Mouse (Mus musculus): ENCODE measurements around the gene Ajuba. TPM values are rescaled to one million over a fixed set of nuclear protein-coding genes. Genes with fewer than 3 reads are reported as not detected.

Gene Ajuba
- polyA plus RNA-seq, 1 experiment, result 12.5 TPM

DNA sequence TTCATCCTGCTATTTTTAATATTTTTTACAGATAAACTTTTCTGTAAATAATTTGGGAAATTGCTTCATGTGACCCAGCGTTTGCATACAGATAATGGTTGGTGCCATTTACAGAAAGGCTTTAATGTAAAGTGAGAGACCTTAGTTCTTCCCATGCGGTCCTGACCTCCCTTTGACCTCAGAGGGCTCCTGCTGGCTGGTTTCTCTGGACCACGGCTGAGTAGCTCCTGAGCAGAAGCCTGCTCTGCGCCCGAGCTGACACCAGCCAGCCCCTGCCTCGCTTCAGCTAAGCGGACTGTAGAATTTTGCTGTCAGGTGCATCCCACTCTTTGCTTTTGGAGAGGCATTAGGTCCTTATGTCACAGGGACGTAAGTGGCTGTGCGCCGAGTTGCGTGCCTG, 36.6 kb downstream of the Ajuba start:
- H3K4me3 ChIP-seq (ENCODE audit: control insufficient read depth, low read depth, low read length), result no peak overlapping the region
- H3K27me3 ChIP-seq (ENCODE audit: control insufficient read depth, insufficient read depth, low read length), result no peaks in the 10 kb centered on the region
- H3K36me3 ChIP-seq (ENCODE audit: control insufficient read depth, insufficient read depth, low read length), result no peaks in the 10 kb centered on the region
- H3K27ac ChIP-seq (ENCODE audit: control insufficient read depth, insufficient read depth, low read depth, low read length), result no peak overlapping the region
- no peaks in the 10 kb centered on the region for H3K4me1 ChIP-seq (ENCODE audit: control insufficient read depth, insufficient read depth, low read length)
- TF ChIP-seq POLR2A (IDR thresholded peaks at IDR 0.05; ENCODE audit: control insufficient read depth, low read depth, low read length) (no peak), CTCF (IDR thresholded peaks at IDR 0.05; ENCODE audit: control insufficient read depth, insufficient read depth, insufficient replicate concordance, low read depth, low read length) (no peak)

DNA sequence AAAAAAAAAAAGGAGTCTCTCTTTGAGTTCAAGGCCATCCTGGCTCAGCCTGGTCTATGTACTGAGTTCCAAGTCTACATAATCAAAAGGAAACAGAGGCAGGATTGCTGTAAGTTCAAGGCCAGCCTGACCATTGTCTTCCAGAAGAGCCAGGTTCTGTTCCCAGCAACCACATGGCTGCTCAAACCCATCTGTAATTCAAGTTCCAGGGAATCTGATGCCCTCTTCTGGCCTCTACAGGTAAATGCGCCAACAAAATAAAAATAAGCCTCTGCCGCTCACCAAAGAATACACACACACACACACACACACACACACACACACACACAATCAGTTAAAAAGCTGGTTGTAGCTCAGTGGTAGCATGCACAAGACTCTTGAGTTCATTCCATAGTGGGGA, 38.8 kb downstream of the Ajuba start:
- H3K27me3 ChIP-seq (ENCODE audit: control insufficient read depth, insufficient read depth, low read length), result no peaks in the 10 kb centered on the region
- no peaks in the 10 kb centered on the region for H3K36me3 ChIP-seq (ENCODE audit: control insufficient read depth, insufficient read depth, low read length)

DNA sequence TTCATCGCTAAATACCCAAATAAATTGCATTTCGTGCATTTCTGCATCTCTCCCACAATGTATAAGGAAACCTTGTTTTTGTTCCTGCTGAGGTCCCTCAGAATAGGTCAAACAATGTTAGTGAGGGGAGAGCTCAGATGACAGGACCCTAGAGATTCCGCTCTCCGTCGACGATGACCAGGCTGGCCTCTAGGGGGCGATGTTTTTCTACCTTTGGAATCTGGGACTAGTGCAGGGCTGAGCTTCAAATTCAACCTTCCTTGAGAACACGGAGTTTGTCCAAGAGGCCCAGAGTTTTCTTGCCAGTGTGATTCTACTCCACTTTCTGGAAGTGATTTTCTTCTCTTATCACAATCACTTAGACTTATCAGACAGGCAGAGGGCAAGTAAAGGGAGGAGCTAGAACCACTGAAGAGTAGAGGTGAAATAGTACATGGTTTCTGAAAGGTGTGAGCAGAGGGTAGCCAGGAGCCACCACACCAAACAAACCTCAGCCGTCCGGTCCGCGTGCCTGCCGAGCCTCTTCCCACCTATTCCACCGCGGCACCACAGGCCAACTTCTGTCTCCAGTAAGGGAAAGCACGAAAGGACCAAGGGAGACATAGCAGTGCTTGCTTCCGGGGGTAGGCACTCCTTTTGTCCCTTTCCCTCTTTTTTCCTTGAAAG, 48.8 kb downstream of the Ajuba start:
- Histone ChIP-seq H3K36me3 (ENCODE audit: control insufficient read depth, insufficient read depth, low read length) (no peaks in the 10 kb centered on the region), H3K4me3 (ENCODE audit: control insufficient read depth, low read depth, low read length) (no peak overlapping the region), H3K27ac (ENCODE audit: control insufficient read depth, insufficient read depth, low read depth, low read length) (no peak overlapping the region), H3K4me1 (ENCODE audit: control insufficient read depth, insufficient read depth, low read length) (peaks cover 11% of the 10 kb centered on the region), H3K27me3 (ENCODE audit: control insufficient read depth, insufficient read depth, low read length) (no peaks in the 10 kb centered on the region)
- TF ChIP-seq CTCF (IDR thresholded peaks at IDR 0.05; ENCODE audit: control insufficient read depth, insufficient read depth, insufficient replicate concordance, low read depth, low read length), result peak; percentile 92
- no peak for TF ChIP-seq POLR2A (IDR thresholded peaks at IDR 0.05; ENCODE audit: control insufficient read depth, low read depth, low read length)

More for the DNA sequence above, 38.8 kb downstream of the Ajuba start:
- TF ChIP-seq CTCF (IDR thresholded peaks at IDR 0.05; ENCODE audit: control insufficient read depth, insufficient read depth, insufficient replicate concordance, low read depth, low read length) (no peak), POLR2A (IDR thresholded peaks at IDR 0.05; ENCODE audit: control insufficient read depth, low read depth, low read length) (no peak)
- Histone ChIP-seq H3K27ac (ENCODE audit: control insufficient read depth, insufficient read depth, low read depth, low read length) (no peak overlapping the region), H3K4me1 (ENCODE audit: control insufficient read depth, insufficient read depth, low read length) (no peaks in the 10 kb centered on the region), H3K4me3 (ENCODE audit: control insufficient read depth, low read depth, low read length) (no peak overlapping the region)

DNA sequence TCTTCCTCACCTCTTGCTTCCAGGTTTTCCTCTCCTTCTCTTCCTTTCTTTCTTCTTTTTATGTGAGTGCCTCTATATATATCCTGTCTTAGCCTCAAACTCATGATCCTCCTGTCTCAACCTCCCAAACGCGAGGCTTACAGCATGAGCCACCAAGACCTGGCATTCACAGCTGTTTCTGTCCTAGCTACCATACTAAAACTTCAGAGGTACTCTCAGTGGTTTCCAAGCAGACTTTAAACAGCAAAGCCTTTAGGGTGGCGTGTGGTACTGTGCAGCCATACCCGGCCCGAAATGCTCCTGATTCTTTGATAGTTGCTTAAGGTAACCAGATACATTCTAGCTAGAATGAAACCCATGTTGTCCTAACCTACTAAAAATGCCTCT, 49.4 kb downstream of the Ajuba start:
- Histone ChIP-seq H3K27me3 (ENCODE audit: control insufficient read depth, insufficient read depth, low read length) (no peaks in the 10 kb centered on the region), H3K27ac (ENCODE audit: control insufficient read depth, insufficient read depth, low read depth, low read length) (no peak overlapping the region), H3K4me3 (ENCODE audit: control insufficient read depth, low read depth, low read length) (no peak overlapping the region), H3K4me1 (ENCODE audit: control insufficient read depth, insufficient read depth, low read length) (peaks cover 11% of the 10 kb centered on the region), H3K36me3 (ENCODE audit: control insufficient read depth, insufficient read depth, low read length) (no peaks in the 10 kb centered on the region)
- TF ChIP-seq POLR2A (IDR thresholded peaks at IDR 0.05; ENCODE audit: control insufficient read depth, low read depth, low read length) (no peak), CTCF (IDR thresholded peaks at IDR 0.05; ENCODE audit: control insufficient read depth, insufficient read depth, insufficient replicate concordance, low read depth, low read length) (no peak)

DNA sequence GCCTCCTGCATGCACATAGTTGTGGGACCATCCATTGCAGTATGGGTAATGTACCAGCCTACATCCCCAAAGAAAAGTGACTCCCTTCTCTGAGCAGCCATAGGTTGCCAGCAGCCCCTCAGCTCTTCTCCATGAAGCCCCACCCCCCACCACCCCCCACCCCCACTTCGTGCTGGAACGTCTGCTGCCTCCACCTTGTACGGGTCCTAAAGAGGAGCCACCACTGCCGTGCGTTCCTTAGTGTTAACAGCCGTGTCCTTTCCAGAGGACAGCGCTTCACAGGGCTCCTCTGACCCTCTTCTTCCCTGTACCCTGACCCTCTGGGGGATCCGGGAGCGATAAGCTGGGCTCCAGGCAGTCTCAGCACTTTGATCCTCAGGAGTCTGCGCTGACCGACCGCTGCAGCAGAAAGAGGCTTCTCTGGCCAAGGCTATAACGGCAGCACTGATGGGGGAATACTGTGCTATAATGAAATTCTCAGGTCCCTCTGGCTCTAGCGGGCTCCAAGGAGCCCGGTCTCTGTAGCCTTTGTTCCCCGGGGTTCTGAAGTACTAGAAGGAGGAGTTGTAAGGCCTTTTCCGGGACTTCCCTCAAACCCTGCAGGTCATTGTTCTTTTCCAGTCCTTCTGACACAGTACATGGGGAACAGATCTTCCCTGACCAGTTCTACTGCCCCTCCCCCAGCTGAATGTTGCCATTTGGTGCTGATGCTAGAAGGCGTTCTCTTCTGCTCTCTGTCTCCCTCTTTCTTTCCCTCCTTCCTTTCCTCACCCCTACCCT, 49.9 kb downstream of the Ajuba start:
- no peak for TF ChIP-seq CTCF (IDR thresholded peaks at IDR 0.05; ENCODE audit: control insufficient read depth, insufficient read depth, insufficient replicate concordance, low read depth, low read length)
- TF ChIP-seq POLR2A (IDR thresholded peaks at IDR 0.05; ENCODE audit: control insufficient read depth, low read depth, low read length), result no peak
- Histone ChIP-seq H3K4me1 (ENCODE audit: control insufficient read depth, insufficient read depth, low read length) (peaks cover 11% of the 10 kb centered on the region), H3K4me3 (ENCODE audit: control insufficient read depth, low read depth, low read length) (peak overlapping the region; percentile 36), H3K27me3 (ENCODE audit: control insufficient read depth, insufficient read depth, low read length) (no peaks in the 10 kb centered on the region), H3K36me3 (ENCODE audit: control insufficient read depth, insufficient read depth, low read length) (no peaks in the 10 kb centered on the region), H3K27ac (ENCODE audit: control insufficient read depth, insufficient read depth, low read depth, low read length) (no peak overlapping the region)

DNA sequence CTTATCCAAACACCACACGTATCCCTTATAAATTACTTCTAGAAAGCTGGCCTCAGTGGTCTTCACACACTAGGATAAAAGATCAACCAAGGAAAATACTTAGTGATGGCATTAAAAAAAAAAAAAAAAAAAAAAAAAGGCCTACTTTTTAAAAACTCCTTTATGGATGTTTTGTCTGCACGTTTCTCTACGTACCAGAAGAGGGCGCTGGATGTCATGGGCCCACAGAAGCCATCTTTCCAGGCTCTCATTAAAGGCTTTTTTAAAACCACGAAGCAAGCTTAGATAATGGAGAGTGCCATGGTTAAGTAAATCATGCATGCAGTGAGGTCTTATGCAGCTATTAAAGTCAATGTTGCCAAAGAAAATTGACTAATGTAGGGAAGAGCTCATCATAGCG, 53.8 kb downstream of the Ajuba start:
- Histone ChIP-seq H3K27ac (ENCODE audit: control insufficient read depth, insufficient read depth, low read depth, low read length) (no peak overlapping the region), H3K4me1 (ENCODE audit: control insufficient read depth, insufficient read depth, low read length) (peaks cover 11% of the 10 kb centered on the region), H3K4me3 (ENCODE audit: control insufficient read depth, low read depth, low read length) (no peak overlapping the region), H3K27me3 (ENCODE audit: control insufficient read depth, insufficient read depth, low read length) (no peaks in the 10 kb centered on the region), H3K36me3 (ENCODE audit: control insufficient read depth, insufficient read depth, low read length) (no peaks in the 10 kb centered on the region)
- TF ChIP-seq CTCF (IDR thresholded peaks at IDR 0.05; ENCODE audit: control insufficient read depth, insufficient read depth, insufficient replicate concordance, low read depth, low read length), result no peak
- no peak for TF ChIP-seq POLR2A (IDR thresholded peaks at IDR 0.05; ENCODE audit: control insufficient read depth, low read depth, low read length)

Other genes with a start within 250 kb of the Ajuba start
- 28.0 and 28.6 TPM in 2 replicates for gene Oxa1l, start 216.7 kb downstream of the Ajuba start, polyA plus RNA-seq (2012; rRNA removed)
- gene Slc7a7, start 159.8 kb downstream of the Ajuba start, polyA plus RNA-seq (2012; rRNA removed), result 17.7 and 19.5 TPM in 2 replicates
- 85.4 and 140 TPM in 2 replicates for gene Mrpl52, start 150.6 kb downstream of the Ajuba start, polyA plus RNA-seq (2012; rRNA removed)
- 16.8 and 17.4 TPM in 2 replicates for gene Mmp14, start 145.9 kb downstream of the Ajuba start, polyA plus RNA-seq (2012; rRNA removed)
- gene Lrp10, start 113.4 kb downstream of the Ajuba start, polyA plus RNA-seq (2012; rRNA removed), result 13.8 and 15.6 TPM in 2 replicates
- 0.25 and 0.28 TPM in 2 replicates for gene Rem2, start 101.5 kb downstream of the Ajuba start, polyA plus RNA-seq (2012; rRNA removed)
- gene Prmt5, start 60.0 kb downstream of the Ajuba start, polyA plus RNA-seq (2012; rRNA removed), result 17.5 and 19.0 TPM in 2 replicates
- gene Haus4, start 22.9 kb downstream of the Ajuba start, polyA plus RNA-seq (2012; rRNA removed), result 107 and 125 TPM in 2 replicates
- 2.1 and 3.5 TPM in 2 replicates for gene 4931414P19Rik, start 28.4 kb upstream of the Ajuba start, polyA plus RNA-seq (2012; rRNA removed)
- 87.4 and 106 TPM in 2 replicates for gene Psmb5, start 40.5 kb upstream of the Ajuba start, polyA plus RNA-seq (2012; rRNA removed)
- gene Psmb11, start 43.9 kb upstream of the Ajuba start, polyA plus RNA-seq (2012; rRNA removed), result 0.04 and 0.38 TPM in 2 replicates
- not detected in 2 replicates for gene Gm17606, start 63.4 kb upstream of the Ajuba start, polyA plus RNA-seq (2012; rRNA removed)
- 9.9 and 10.2 TPM in 2 replicates for gene Cdh24, start 63.8 kb upstream of the Ajuba start, polyA plus RNA-seq (2012; rRNA removed)
- 38.6 and 47.0 TPM in 2 replicates for gene 1700123O20Rik, start 108.7 kb upstream of the Ajuba start, polyA plus RNA-seq (2012; rRNA removed)
- 117 and 121 TPM in 2 replicates for gene Acin1, start 109.4 kb upstream of the Ajuba start, polyA plus RNA-seq (2012; rRNA removed)
- 0.22 and 0.32 TPM in 2 replicates for gene Gm29776, start 121.3 kb upstream of the Ajuba start, polyA plus RNA-seq (2012; rRNA removed)
- gene Cebpe, start 134.6 kb upstream of the Ajuba start, polyA plus RNA-seq (2012; rRNA removed), result 0.22 and 0.32 TPM in 2 replicates
- gene Slc7a8, start 204.4 kb upstream of the Ajuba start, polyA plus RNA-seq (2012; rRNA removed), result 18.8 and 27.5 TPM in 2 replicates
- 9.1 and 9.5 TPM in 2 replicates for gene Rnf212b, start 236.6 kb upstream of the Ajuba start, polyA plus RNA-seq (2012; rRNA removed)